Mouse (Mus musculus) MEL-GATA-1-ER (cell line): ENCODE measurements around the gene Tceal5.

ENCODE experiments used
- DNase-seq: peaks from one replicate; pipeline ENCODE4 v3.0.0-alpha.2; 2012; ENCODE audit warnings: low read depth; ENCODE audit errors: extremely low read depth

Tceal5 gene

DNA sequence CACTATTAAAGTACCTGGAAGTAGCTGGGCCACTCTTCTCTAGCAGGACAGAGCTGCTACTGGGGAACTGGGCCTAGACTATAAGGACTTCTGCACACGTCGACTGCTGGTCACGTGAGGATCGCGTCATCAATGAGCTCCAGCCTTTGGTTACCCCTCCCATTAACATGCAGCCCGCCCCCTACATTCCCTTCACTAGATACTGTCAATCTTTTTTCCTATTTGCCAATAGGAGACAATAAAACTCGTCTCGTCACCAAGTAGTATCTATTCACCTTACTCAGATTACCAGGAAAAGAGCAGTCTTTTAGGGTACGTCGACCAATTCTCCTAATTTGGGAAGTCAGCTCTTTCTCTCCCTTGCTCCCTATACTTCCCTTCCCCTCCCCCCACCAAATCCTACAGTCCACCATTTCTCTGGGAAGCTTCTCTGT lies 31.5 kb downstream of the Tceal5 start, which contains the start of gene Tceal8:
Tceal8 (minus strand) TSS at position 225 of the 434 bp plus-strand sequence.
- DNase-seq: peak; percentile 95

DNA sequence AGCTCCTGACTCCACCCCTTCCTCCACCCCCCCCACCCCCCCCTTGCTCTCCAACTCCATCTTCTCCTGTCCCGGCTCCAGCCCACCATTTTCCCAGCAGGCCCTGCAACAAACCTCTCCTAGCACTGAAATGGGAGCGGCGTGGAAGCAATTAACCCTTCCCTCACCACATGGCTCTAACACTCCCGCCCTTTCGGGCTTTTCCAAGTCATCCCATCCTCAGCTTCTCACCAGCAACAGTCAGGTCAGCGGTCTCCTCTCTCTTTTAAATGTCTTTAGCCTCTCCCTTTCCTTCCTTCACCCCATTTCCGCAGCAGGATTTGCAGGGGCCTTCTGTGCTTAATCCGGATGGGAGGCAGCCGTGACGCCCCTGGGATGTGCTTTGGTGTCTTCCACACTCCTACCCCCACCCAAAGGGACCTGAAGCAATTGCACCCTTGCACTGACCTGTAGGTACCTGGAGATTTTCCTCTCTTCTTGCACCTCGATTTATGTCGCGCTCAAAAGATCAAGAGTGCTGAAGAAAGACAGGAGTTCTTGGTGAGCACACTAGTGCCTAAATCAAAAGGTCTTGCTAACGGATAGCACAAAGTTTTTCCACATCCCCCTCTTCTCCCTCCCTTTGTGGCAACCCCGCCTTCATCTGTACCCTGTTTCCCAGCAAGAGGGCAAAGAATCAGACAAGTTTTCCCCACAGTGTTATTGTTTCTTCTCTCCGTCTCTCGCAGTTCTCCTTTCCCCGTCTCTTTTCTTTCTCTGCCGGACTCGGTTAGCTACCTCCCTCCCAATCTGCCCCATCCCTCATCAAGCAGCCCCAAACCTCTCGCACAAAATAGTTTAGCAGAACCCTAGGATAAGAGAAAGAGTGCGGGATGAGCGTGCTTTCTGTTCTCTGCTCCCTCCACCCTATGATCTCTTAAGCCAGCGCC lies 32.2 kb downstream of the Tceal5 start:
- peak; percentile 44 for DNase-seq

DNA sequence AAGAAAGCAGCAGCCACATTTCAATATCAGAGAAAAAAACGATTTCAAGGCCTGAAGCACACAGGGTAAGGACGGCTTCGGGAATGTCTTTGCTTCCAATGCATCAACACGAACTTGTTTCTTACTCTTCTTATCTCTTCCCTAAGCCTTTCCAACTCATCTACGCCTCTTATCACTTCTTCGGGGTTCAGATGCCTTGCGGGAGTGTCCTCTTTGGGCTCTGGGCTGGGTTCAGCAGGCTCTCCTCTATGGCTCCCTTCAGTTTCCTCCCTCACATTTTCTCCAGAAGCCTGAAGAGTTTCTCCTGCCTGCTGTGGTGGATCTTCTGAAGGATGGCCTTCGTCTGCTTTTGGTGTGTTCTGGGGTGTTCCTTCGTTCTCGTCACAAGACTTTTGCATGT lies 33.1 kb downstream of the Tceal5 start:
- DNase-seq: peak; percentile 12
